Mouse (Mus musculus) G1E (cell line): ENCODE results near the gene Cysrt1.

Experiments
- CTCF ChIP-seq: IDR thresholded peaks from 2 replicates; pipeline ENCODE4 v1.5.1; 2012; ENCODE audit warnings: low read depth, low read length, inconsistent platforms, mixed read lengths
- POLR2AphosphoS5 ChIP-seq: IDR thresholded peaks from 2 replicates; pipeline ENCODE4 v1.6.1; 2012; ENCODE audit warnings: low read depth, low read length, inconsistent platforms; ENCODE audit not compliant: insufficient replicate concordance
- TAL1 ChIP-seq: conservative IDR thresholded peaks from 2 replicates; pipeline ENCODE4 v1.6.1; 2012; ENCODE audit warnings: low read depth, low read length, inconsistent platforms, mixed read lengths

DNA sequence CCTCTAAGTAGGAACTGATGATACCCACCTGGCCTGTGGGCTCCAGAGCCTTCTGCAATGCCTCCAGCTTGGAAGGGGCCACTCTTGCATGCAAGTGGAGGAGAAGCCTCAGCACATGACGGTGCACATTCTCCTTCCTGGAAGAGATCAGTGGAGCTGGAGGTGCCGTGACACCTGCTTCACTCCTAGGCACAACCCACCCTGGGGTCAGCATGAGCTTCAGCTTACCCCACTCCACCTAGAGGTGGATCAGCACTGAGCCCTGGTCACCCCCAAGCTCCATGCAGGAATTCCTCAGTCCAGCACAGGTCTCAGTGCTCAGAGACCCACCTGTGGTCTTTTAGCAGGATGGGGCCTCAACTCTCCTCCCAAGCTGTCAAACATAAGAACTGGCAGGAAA is 41.6 kb downstream of the Cysrt1 start:
- TF ChIP-seq CTCF (no peak), TAL1 (no peak), POLR2AphosphoS5 (no peak)
